Mouse (Mus musculus) liver, postnatal 0 days (tissue): ENCODE measurements around the gene Ensa.

ENCODE experiments used
- CTCF ChIP-seq: sonication (generic); IDR thresholded peaks from 2 replicates; pipeline ENCODE4 v1.5.1; 2016; ENCODE audit warnings: antibody characterized with exemption, low read depth
- EP300 ChIP-seq: IDR thresholded peaks from 2 replicates; pipeline ENCODE4 v1.6.1; 2016; ENCODE audit warnings: antibody characterized with exemption, low read depth, mild to moderate bottlenecking

GRCm38 (mm10) chr3:95653473-95654034 lies 28.8 kb downstream of the Ensa start:
- no peak for TF ChIP-seq CTCF
- TF ChIP-seq EP300: no peak
